Mouse (Mus musculus): ENCODE results near the gene Parvb.

The Parvb gene

DNA sequence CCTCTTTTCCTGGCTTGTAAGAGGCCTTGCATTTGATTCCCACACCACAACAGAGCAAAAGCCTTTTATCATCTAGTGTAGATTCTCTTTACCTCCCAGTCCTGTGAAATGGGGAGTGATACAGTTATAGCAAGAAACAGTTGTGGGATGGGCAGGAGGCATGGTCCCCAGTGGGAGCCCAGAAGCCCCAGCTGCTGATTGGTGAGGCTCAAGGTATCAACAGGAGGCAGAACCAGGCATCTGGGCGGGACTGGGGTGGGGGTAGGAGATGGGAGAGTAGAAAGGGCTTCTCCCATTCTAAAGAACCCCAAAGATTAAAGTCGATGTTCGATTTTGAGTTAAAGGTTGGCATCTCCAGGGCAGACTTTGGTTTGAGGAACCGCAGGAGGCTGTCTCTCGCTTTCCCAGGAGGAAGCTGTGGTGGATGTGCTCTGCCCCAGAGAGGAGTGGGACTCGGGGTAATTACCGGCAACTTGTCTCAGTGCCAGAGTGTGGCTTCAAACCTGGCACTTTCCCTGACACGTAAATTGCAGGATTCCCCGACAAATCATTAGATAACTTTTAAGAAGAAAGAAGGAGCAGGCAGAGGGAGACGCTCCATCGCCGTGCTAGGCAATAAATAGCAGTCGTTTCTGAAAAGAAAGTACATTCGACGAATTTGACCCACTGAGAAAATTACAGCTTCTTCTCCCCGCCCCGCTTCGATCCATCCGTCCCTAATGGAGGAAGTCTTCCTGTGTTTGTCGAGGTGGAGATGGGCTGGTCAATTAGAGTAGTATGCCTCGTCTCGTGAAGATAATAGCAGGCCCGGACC is 13.7 kb upstream of the Parvb start:
- no peak for DNase-seq (ENCODE audit: inconsistent ontology term)

DNA sequence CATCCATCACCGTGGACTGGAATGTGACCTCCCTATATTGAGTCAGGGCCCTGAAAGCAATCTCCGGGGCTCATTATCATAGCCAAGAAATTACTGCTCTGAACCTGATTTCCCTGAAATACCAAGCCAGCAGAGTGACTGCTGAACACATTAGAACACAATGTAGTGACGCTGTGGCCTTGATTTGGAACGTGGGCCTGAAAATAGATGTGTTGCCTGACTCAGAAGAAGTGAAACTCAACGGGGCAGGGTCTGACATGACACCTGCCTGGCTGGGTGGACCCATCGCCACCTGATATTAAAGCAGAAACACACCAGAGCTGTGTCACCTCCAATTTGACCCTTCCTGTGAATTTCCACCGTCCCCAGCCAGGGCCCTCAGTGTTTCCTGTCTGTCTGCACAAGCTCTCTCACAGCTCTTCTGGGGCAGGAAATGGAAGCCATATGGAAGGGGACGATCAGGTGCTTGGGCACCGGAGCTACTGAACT is 13.0 kb upstream of the Parvb start:
- DNase-seq (ENCODE audit: inconsistent ontology term): peak; percentile 69

DNA sequence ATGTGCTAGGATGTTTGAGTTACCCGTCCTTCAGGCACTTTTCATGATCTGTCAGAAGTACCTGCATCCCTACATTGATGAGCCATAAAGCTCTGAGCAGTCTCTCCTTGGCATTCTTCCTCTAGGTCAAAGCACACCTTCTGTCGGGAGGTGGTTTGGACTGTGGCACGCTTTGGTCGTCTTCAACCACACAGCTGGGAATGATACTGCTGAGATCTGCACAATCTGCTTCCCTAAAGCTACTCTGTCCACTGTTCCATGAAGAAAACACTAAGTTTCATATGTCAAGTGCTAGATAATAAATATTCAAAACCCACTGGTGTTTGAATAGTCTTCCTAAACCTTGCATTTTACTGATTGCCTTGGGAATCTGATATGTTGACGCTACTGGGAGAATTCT is 10.3 kb upstream of the Parvb start:
- DNase-seq (ENCODE audit: inconsistent ontology term): no peak

DNA sequence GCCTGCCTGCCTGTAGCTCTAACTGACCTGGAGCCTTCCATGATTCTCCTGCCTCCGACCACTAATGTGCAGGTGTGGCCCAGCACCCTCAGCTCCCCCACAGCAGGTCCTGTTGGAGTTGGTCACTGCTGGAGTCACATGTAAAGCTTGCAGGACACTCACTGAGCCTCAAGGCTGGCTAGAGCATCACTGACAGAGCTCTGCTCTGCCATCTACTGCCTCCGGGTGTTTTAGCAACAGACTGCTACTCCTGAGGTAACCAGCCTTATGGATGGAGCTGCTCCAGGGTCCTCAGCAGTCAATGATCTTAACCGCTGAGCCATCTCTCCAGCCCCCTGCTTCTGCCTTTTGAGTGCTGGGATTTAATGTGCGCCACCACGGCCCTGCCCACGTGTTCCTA is 8.4 kb upstream of the Parvb start:
- no peak for DNase-seq (ENCODE audit: inconsistent ontology term)

DNA sequence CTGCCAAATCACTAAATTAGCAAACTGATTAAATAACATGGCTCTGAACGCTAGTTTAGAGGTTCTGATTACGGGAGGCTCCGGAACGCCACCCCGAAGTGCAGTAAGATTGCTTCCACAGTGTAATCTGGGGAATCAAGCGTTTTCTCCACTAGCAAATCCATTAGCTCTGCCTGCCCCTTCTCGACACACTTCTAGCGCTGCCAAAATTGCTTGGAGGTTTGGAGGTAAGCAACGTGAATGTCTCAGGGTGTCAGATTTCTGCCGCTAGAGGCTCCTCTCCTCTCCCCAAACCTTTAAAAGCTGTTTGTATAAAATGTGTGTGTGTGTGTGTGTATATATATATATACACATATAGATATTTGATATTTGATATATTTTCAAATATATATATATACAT is 7.1 kb upstream of the Parvb start:
- DNase-seq (ENCODE audit: inconsistent ontology term): no peak

DNA sequence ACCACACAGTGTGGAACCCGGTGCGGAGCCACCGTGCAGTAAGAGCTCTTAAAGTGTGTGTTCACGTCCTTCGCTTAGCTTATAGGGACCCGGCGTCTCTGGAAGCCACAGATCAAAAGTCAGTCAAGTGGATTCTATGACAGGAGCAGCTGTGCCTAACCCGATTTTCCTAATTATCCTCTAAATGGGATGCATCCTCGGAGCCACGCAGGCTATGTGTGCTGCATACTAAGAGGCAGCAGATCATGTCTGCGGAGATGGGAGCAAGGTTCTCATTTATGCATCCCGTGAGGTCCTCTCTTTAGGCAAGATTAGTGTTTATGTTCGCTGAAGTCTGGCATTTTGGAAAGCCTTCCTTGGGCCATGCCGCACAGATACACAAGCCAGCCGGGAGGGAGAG is 4.9 kb upstream of the Parvb start:
- DNase-seq (ENCODE audit: inconsistent ontology term): no peak

DNA sequence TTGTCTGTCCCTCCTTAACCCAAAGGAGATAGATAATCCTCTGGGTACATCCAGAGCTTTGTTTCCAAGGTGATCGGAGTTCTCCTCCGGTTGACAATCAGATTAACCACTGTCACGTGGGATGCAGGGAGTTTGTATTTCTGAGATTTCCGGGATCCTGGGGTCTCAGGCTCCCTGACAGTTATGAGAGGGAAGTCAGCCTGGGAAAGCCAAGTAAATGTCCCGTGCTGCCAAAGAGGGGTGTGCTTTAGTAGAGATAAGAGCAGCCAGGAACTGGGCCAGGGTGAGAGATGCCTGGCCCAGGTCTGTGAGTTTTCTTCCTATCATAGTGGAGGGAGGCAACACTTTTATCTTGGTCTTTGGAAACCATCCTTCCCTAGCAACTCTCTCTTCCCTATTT is 1.2 kb upstream of the Parvb start:
- no peak for DNase-seq (ENCODE audit: inconsistent ontology term)

DNA sequence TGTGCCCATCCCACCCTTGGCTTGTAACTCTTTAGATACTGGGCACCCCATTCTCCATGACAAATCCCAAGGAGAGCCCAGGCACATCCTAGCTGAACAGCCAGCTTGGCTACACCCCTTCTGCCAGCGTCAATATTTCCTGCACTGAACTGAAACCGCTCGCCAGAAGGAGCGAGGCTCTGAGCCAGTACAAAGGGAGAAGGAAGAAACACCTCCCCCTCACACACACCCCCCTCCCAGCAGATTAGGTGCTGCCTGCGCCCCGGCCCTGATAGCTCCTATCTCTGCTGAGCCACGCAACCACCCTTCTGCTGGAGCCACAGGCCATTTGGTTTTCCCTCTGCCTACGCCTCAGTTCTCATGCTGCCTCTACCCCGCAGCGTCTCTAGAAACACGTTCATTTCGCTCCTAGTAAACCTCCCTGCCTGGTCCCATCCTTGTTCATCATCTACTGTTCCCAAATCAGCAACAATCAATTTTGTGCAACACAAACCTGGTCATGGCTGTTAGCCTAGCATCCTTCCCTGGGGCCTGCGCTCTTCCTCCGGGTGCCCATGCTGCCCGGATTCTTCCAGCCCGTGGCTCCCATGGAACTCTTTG is 630 bp upstream of the Parvb start:
- no peak for DNase-seq (ENCODE audit: inconsistent ontology term)

DNA sequence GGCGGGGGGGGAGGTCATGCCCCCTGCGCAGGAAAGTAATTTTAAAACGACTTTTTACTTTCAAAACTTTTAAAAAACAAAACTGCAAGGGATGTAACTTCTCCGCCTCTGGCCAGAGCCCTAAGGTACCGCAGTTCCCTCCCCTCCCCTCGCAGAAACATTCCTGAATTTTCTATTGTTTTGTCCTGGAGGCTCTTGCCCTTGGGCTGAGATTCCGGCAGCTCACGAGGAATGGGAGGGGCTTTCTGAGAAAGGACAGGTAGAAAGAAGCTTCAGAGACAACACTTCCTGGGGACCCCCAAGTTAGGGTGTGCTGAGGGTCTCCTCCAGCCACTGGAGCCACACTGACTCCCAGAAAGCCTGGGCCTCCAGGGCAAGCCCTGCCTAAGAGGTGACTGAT is 766 bp downstream of the Parvb start:
- DNase-seq (ENCODE audit: inconsistent ontology term): no peak

DNA sequence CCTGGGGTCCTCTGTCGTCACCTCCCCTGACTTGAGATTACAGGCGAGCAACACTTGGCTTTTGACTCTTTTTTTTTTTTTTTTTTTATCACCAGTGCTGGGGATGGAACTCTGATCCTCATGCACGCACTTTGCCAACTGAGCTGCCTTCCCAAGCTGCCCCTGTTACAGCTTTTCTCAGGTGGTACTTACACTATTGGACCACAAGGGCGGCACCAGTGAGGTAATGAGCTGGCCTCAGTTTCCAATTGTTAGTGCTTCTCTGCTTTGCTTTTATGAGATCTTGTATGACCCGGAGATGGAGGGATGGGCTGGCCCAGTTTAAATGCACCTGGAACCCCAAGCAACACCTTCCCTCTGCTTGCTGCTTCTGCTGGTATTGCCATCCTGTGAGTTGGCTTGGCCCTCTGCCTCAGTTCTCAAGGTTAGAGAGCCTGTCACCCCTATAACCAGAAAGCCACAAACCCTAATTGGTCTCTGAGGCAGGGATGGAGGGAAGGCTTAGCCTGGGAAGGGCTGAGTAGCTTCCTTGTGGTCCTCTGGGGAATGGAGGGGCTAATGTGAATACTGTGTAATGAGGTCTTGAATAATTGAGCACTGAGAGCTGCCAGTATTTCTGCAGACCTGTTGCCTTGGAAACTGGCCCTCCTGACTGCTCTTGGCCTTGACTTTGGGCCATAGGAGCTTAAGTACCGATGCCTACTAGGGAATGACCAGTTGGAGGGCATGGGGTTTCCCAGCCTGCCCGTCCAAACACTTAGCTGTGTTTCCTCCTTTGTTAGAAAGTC is 3.1 kb downstream of the Parvb start:
- no peak for DNase-seq (ENCODE audit: inconsistent ontology term)

DNA sequence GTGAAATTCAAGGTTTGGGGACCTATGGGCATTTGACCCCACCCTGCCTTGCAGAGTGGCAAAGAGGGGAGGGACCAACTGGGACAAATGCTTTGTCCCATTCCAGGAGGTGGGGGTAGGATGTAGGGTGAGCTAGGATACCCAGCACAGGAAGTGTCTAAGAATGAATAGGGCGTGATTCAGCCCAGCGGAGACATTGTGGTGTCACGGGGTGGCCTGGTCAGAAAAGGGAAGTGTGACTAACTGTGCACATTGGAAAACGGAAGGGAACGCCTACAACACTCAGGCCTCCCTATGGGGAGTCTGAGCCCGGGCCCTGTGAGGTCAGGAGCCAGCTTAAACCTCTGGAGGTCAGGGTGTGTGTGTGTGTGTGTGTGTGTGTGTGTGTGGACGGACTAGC is 3.8 kb downstream of the Parvb start:
- DNase-seq (ENCODE audit: inconsistent ontology term): peak; percentile 36

DNA sequence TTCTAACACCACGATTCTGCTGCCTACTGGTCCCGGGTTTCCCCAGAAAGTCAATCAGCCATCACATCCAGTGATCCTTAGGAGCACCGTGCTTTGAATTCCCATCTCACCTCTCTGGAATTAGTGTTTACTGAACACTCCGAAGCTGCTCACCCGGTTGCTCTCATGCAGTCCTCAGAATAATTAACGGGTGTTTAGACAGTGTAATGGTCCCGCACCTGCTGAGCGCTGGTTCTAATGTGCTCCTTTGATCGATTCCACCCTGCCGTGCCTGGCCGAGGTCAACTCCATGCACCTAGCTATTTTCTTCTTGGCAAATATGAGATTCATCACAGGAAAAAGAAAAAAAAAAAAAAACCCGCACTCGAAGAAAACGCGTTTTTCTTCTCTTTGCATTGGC is 6.7 kb downstream of the Parvb start:
- DNase-seq (ENCODE audit: inconsistent ontology term): no peak

DNA sequence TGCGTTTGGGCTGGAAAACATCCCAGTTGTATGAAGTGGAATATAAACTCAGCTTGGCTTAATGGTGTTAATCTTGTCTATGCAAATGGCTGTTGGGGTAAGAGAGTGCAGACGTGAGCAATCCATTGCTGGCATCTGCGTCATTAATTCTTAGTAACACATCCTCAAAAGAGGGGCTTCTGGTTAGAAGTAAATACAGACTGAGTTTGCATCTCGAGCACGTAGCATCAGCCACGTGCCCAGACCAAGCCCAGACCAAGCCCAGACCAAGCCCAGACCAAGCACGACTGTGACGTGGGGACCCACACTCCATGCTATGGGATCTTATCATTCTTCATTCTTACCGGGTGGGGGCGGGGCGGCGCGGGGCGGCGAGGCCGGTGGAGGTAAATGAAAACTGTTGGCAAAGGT is 7.2 kb downstream of the Parvb start:
- DNase-seq (ENCODE audit: inconsistent ontology term): no peak

DNA sequence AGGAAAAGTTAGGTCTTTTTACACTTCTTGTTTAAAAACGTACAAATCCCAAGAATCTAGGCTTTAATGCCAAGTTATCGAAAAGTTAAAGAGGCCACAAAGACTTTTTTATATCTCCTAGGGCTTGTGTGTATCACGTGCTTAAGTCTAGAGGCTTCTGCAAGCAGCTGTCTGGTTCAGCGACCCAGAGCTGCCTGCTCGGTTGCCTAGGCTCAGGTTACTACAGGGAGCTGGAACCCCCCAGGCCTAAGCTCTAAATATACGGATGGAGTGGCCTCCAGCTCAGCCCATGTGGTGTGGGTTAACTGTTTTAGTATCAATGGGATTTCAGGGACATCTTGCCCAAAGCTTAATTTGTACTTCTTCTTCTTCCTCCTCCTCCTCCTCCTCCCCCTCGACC is 9.7 kb downstream of the Parvb start:
- DNase-seq (ENCODE audit: inconsistent ontology term): no peak

DNA sequence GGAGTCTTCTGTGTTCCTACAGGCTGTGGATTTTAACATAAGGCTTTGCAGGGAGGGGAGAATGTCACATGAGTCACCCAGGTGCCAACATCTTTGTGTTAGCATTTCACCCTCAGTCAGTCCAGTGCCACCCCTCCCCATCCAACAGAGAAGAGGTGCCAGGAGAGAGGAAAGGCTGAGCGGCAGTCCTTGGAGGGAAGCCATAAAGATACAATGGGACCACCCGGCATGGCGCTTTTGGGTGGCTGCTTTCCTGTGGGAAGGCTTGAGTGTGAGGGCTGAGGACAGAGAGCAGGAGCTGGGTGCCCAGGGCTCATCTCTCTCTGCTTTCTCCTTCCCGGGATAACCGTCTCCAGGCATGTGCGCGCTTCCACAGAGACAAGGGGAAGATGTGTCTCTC is 13.3 kb downstream of the Parvb start:
- DNase-seq (ENCODE audit: inconsistent ontology term): no peak

DNA sequence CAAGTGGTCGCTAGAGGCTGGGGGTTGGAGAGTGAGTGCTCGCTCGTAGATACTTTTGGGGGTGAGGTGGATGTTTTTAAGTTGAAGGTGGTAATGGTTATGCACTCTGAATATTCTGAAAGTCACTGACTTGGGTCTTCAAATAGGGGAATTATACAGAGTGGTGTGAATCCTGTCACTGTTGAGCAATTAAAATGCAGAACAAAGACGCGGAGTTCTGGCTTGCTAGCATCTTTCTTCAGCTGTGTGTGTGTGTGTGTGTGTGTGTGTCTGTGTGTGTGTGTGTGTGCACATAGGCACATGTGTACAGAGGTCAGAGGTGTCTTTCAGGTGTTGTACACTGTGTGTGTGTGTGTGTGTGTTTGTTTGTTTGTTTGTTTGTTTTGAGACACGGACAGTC is 14.4 kb downstream of the Parvb start:
- DNase-seq (ENCODE audit: inconsistent ontology term): no peak

DNA sequence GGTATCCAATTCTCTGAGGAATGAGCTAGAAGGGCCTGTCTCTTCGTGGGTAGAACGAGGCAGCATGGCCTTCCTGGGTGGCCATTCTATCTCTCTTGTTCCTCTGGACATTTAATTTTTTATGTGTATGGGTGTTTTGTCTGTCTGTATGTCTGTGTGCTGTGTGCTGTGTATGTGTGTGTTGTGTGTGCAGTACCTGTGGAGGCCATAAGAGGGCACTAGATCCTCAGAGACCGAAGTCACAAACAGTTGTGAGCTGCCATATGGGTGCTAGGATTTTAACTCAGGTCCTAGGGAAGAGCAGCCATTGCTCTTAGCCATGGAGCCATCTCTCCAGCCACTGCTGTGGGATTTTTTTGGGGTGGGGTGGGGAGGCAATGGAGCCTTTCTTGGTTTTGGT is 15.5 kb downstream of the Parvb start:
- no peak for DNase-seq (ENCODE audit: inconsistent ontology term)

DNA sequence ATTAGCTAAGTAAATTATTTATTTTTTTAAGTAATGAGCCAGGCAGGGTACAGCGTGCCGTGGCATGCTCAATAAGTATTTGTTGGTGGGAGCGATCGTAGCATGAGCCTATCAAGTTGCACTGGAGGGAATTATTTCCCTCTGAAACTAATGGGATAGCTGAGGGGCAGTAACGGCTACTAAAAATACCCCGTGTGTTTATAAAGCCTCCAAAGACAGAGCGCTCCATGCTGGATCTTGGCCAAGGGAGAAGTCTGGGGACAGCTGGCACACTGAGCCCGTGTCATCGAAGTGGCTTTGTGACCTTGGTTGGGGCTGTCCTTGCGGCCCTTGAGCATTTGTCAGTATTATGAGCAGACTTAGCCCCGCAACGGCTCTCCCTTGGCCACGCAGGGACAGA is 19.4 kb downstream of the Parvb start:
- no peak for DNase-seq (ENCODE audit: inconsistent ontology term)

DNA sequence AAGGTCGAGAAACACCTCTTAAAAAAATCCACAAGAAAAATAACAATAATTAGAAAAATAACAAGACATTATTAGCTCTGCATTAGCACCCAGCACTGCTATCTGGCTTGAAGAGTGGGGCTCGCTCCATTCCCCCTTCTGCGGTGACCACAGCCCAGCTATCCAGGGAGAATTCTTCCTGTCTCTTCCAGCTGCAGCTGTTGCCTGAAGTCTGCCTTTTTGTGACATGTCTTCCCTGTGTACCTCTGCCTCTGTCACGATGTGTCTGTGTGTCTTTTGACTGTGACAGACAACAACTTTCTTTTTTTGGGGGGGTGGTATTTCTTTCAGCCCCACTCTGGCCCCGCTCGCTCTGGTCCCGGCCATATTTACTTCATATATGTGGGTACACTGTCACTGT is 20.8 kb downstream of the Parvb start:
- DNase-seq (ENCODE audit: inconsistent ontology term): no peak

DNA sequence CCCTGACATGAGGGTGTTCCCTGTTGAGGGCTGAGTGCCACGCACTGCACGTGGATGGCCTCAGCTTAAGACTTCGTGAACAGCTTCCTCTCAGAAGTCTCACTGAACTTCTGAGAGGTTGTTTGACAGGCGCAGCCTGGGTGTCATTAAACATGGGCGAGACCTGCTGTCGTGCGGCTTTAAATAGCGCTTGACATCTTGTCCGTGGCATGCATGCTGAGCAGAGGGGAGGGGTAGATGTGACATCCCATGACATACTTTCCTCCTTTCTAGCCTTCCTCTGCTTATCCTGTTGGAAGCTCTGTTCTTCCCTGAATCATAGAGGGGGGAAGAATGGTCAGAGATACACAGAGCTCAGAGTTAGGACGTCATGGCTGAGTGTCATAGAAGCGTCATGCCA is 21.9 kb downstream of the Parvb start:
- no peak for DNase-seq (ENCODE audit: inconsistent ontology term)

DNA sequence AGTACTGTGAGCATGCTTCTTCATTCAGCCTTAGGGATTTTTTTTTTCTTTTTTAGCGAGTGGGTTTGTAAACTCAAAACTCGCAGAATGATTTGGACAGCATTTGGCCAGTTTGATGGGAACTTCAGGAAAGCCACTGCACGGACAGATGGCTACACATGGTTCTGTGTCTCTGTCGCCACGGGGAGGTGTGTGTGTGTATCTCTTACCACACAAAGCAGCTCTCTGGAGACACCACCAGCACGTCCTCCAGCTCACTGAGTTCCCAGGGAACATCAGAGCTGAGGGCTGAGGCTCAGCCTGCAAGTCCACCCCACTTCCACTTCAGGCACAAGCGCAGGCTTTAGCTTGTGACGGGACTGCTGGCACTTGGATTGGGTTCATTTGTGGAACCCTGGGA is 22.5 kb downstream of the Parvb start:
- DNase-seq (ENCODE audit: inconsistent ontology term): no peak

DNA sequence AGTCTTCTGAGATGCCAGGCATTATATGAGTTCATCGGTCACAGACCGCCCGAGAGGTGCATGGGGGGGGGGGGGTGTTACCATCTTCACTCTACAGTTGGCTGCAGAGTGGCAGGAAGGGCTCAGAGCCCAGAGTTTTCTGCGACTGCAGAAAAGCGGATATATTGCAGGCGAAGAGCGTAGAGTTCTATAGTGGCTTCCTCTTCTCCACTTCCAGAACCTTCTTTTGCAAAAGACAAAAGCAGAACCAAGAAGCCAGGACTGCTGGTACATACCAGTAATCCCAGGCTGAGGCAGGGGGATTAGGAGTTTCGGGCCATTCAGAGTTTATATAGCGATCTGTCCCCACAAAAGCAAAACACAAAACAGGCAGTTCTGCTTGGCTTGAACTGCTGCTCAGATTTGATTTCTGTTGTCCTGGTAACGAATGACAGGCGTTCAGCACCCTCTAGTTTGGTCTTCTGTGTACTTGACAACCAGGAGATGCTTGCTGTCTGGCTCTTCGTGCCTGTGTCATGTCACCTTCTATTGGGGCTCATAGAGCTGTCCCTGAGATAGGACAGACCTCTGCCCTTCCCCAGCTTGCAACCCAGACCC is 24.5 kb downstream of the Parvb start:
- DNase-seq (ENCODE audit: inconsistent ontology term): no peak

All from Muller cell, postnatal 12 days (primary cell).